Mouse (Mus musculus): ENCODE measurements at regions not wholly inside any gene's neighbourhood (a gene's known extent, or its start where the extent isn't known, plus 50 kb on each side); places are given as distances from the start of the nearest gene placed in this dataset.
A peak's percentile ranks its signal among the peaks of the same experiment; 100 is the strongest.

DNA sequence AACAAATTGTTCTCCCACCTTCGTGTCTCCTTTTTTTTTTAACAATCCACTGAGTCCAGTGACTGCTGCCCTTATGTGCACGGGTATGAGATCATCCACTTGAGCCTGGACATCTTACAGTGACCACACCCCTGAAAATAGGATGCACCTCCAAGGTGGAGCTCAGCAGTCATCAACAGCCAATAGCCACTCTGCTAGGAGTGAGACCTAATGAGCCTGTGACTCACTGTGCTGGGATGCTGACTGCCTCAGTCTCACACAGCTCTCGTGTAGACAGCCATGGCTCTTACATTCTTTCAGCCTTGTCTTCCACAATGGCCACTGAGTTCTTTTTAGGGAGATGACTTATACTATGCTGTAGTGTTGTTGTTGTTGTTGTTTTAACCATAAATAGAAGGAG lies 133.7 kb upstream of the Zfp462 start:
- H3K9me3 ChIP-seq (ENCODE audit: low read length) = no peaks in the 10 kb centered on the region
- no peak overlapping the region for H3K27ac ChIP-seq (ENCODE audit: low read depth, low read length)
- ATAC-seq = no peak
- no peak overlapping the region for H3K9ac ChIP-seq
- no peaks in the 10 kb centered on the region for H3K27me3 ChIP-seq (ENCODE audit: insufficient read depth, low read length)
- WGBS = 68% methylated on average over 3 of the region's 3 CpGs
- no peak overlapping the region for H3K4me2 ChIP-seq (ENCODE audit: low read depth)
- H3K36me3 ChIP-seq (ENCODE audit: insufficient read depth) = no peaks in the 10 kb centered on the region
- H3K4me1 ChIP-seq (ENCODE audit: insufficient read depth) = no peaks in the 10 kb centered on the region
- no peak for TF ChIP-seq CTCF (IDR thresholded peaks at IDR 0.05; ENCODE audit: low read depth)
- no peak for DNase-seq
- H3K4me3 ChIP-seq (ENCODE audit: low read depth, low read length) = no peak overlapping the region

GRCm38 (mm10) chr4:54812740-54813634 lies 131.9 kb upstream of the Zfp462 start:
- no peaks in the 10 kb centered on the region for H3K9me3 ChIP-seq (ENCODE audit: low read length)
- H3K4me2 ChIP-seq (ENCODE audit: low read depth) = no peak overlapping the region
- no peaks in the 10 kb centered on the region for H3K27me3 ChIP-seq (ENCODE audit: insufficient read depth, low read length)
- no peak overlapping the region for H3K9ac ChIP-seq
- H3K27ac ChIP-seq (ENCODE audit: low read depth, low read length) = no peak overlapping the region
- no peaks in the 10 kb centered on the region for H3K36me3 ChIP-seq (ENCODE audit: insufficient read depth)
- 9% methylated on average over 10 of the region's 10 CpGs for WGBS
- ATAC-seq (no peak), DNase-seq (no peak)
- H3K4me3 ChIP-seq (ENCODE audit: low read depth, low read length) = no peak overlapping the region
- no peaks in the 10 kb centered on the region for H3K4me1 ChIP-seq (ENCODE audit: insufficient read depth)
- TF ChIP-seq CTCF (IDR thresholded peaks at IDR 0.05; ENCODE audit: low read depth) = no peak

DNA sequence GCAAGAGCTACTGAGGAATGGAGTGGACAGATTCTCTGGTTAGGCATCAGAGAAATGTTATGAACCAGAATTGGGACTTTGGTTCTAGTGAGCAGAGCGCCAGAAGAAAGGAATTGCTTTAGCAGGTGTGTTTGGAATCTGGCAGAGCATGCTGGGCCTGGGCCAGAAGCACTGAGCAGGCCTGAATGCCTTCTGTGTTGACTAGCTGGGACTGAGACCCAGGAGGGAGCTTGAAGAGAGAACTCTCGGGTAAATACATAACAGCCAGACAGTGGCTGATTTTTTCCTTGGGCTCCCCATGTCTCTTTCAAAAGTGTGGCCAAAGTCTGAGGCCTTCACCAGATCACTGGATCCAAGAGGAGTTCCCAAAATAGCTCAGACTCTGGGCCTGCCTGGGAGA lies 107.5 kb upstream of the Zfp462 start:
- H3K27ac ChIP-seq (ENCODE audit: low read depth, low read length) = no peak overlapping the region
- DNase-seq = peak; percentile 41
- no peaks in the 10 kb centered on the region for H3K36me3 ChIP-seq (ENCODE audit: insufficient read depth)
- no peak overlapping the region for H3K4me3 ChIP-seq (ENCODE audit: low read depth, low read length)
- no peak overlapping the region for H3K4me2 ChIP-seq (ENCODE audit: low read depth)
- H3K9ac ChIP-seq = no peak overlapping the region
- no peaks in the 10 kb centered on the region for H3K27me3 ChIP-seq (ENCODE audit: insufficient read depth, low read length)
- 31% methylated on average over 2 of the region's 2 CpGs for WGBS
- no peak for TF ChIP-seq CTCF (IDR thresholded peaks at IDR 0.05; ENCODE audit: low read depth)
- no peaks in the 10 kb centered on the region for H3K4me1 ChIP-seq (ENCODE audit: insufficient read depth)
- H3K9me3 ChIP-seq (ENCODE audit: low read length) = no peaks in the 10 kb centered on the region
- no peak for ATAC-seq

- WGBS = 26% methylated on average over 5 of the region's 5 CpGs
- H3K4me3 ChIP-seq (ENCODE audit: low read depth, low read length) = no peak overlapping the region
- no peaks in the 10 kb centered on the region for H3K9me3 ChIP-seq (ENCODE audit: low read length)
- no peaks in the 10 kb centered on the region for H3K4me1 ChIP-seq (ENCODE audit: insufficient read depth)
- no peak overlapping the region for H3K4me2 ChIP-seq (ENCODE audit: low read depth)
- H3K27ac ChIP-seq (ENCODE audit: low read depth, low read length) = no peak overlapping the region
- no peak overlapping the region for H3K9ac ChIP-seq
- no peak for TF ChIP-seq CTCF (IDR thresholded peaks at IDR 0.05; ENCODE audit: low read depth)
- ATAC-seq (no peak), DNase-seq (no peak)
- no peaks in the 10 kb centered on the region for H3K36me3 ChIP-seq (ENCODE audit: insufficient read depth)
- no peaks in the 10 kb centered on the region for H3K27me3 ChIP-seq (ENCODE audit: insufficient read depth, low read length)
These were observed 106.7 kb upstream of the Zfp462 start for GRCm38 (mm10) chr4:54838111-54838510.

- no peak overlapping the region for H3K4me2 ChIP-seq (ENCODE audit: low read depth)
- TF ChIP-seq CTCF (IDR thresholded peaks at IDR 0.05; ENCODE audit: low read depth) = no peak
- H3K4me3 ChIP-seq (ENCODE audit: low read depth, low read length) = no peak overlapping the region
- peak; percentile 53 for ATAC-seq
- H3K36me3 ChIP-seq (ENCODE audit: insufficient read depth) = no peaks in the 10 kb centered on the region
- H3K9me3 ChIP-seq (ENCODE audit: low read length) = no peaks in the 10 kb centered on the region
- H3K4me1 ChIP-seq (ENCODE audit: insufficient read depth) = no peaks in the 10 kb centered on the region
- no peak overlapping the region for H3K9ac ChIP-seq
- WGBS = 21% methylated on average over 3 of the region's 3 CpGs
- H3K27ac ChIP-seq (ENCODE audit: low read depth, low read length) = no peak overlapping the region
- peak; percentile 11 for DNase-seq
- H3K27me3 ChIP-seq (ENCODE audit: insufficient read depth, low read length) = no peaks in the 10 kb centered on the region
These were observed 106.1 kb upstream of the Zfp462 start for GRCm38 (mm10) chr4:54838794-54839193.

GRCm38 (mm10) chr4:54852991-54853925 lies 91.6 kb upstream of the Zfp462 start:
- no peak for TF ChIP-seq CTCF (IDR thresholded peaks at IDR 0.05; ENCODE audit: low read depth)
- WGBS = 91% methylated on average over 7 of the region's 7 CpGs
- ATAC-seq (no peak), DNase-seq (no peak)
- H3K4me3 ChIP-seq (ENCODE audit: low read depth, low read length) = no peak overlapping the region
- H3K27ac ChIP-seq (ENCODE audit: low read depth, low read length) = no peak overlapping the region
- no peaks in the 10 kb centered on the region for H3K9me3 ChIP-seq (ENCODE audit: low read length)
- no peak overlapping the region for H3K4me2 ChIP-seq (ENCODE audit: low read depth)
- no peaks in the 10 kb centered on the region for H3K4me1 ChIP-seq (ENCODE audit: insufficient read depth)
- no peaks in the 10 kb centered on the region for H3K36me3 ChIP-seq (ENCODE audit: insufficient read depth)
- no peaks in the 10 kb centered on the region for H3K27me3 ChIP-seq (ENCODE audit: insufficient read depth, low read length)
- H3K9ac ChIP-seq = no peak overlapping the region

DNA sequence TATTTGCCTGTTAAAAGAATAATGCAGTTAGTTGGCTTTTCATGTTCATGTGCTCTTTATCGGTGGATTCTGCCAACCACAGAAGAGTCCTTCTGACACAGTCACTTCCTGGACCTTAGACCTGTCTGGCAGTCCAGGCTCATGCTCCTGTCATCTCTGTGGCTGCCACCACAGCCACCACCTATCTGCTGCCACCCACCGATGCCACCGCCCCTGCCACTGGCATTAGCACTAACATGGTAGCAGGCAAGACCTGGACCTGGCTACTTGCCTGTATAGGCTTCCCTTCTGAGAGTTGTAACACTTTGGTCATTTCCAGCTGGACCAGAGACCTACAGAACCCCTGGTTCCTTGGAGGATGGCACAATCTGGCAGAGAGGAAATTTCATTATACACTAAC lies 86.2 kb upstream of the Zfp462 start:
- Histone ChIP-seq H3K4me3 (ENCODE audit: low read depth, low read length) (no peak overlapping the region), H3K4me1 (ENCODE audit: insufficient read depth) (no peaks in the 10 kb centered on the region), H3K9me3 (ENCODE audit: low read length) (no peaks in the 10 kb centered on the region), H3K27me3 (ENCODE audit: insufficient read depth, low read length) (no peaks in the 10 kb centered on the region), H3K36me3 (ENCODE audit: insufficient read depth) (no peaks in the 10 kb centered on the region), H3K4me2 (ENCODE audit: low read depth) (no peak overlapping the region), H3K27ac (ENCODE audit: low read depth, low read length) (no peak overlapping the region), H3K9ac (no peak overlapping the region)
- TF ChIP-seq CTCF (IDR thresholded peaks at IDR 0.05; ENCODE audit: low read depth) = no peak
- DNase-seq = no peak
- 99% methylated on average over 3 of the region's 3 CpGs for WGBS
- no peak for ATAC-seq

Measured in forebrain, postnatal 0 days (tissue).